Mouse (Mus musculus) A20 (cell line): ENCODE measurements around the gene Gm49396.
A peak's percentile ranks its signal among the peaks of the same experiment; 100 is the strongest.

ENCODE experiments used
- DNase-seq: peaks from one replicate; pipeline ENCODE4 v3.0.0-alpha.2; 2011; ENCODE audit warnings: low read depth, low spot score

Gene Gm49396

GRCm38 (mm10) chr7:30586455-30587020 lies 23.4 kb downstream of the Gm49396 start:
- no peak for DNase-seq

GRCm38 (mm10) chr7:30587842-30588667 lies 24.9 kb downstream of the Gm49396 start:
- peak; percentile 51 for DNase-seq

DNA sequence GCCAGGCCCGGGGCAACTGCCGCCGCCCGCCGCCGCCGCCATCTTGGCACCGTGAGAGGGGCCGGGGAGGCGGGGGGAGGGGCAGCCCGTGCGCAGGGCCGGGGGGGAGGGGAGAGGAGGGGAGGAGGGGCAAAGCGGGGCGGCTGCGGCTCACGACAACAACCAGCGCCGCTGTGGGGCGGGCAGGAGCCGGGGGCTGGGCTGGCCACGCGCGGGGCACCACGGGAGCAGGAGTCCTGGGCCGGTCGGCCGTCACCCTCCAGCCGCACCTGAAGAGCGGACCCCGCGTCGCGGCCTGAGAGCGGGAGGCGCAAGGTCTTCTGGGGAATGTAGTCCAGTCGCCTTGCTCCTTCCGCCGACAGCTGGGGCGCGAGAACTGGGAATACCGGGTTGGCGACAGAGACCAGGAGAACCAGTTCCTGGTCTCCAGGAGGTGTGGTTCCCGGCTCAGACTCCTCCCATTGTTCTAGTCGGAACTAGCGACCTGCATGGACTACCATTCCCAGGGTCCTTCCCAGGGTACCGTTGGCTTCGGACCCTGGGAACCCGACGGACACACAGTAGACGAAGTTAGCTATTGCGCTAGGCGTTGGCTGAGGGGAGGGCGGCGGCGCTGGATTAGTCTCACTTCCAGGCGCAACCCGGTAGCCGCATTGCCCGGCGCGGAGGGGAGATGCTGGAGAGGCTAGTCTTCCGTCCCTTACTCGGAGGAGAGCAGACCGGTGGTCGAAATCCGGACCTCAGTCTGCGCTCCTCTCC lies 25.7 kb downstream of the Gm49396 start, which contains the start of gene Kmt2b:
Kmt2b (minus strand) TSS at position 51 of the 759 bp plus-strand sequence.
- peak; percentile 97 for DNase-seq

DNA sequence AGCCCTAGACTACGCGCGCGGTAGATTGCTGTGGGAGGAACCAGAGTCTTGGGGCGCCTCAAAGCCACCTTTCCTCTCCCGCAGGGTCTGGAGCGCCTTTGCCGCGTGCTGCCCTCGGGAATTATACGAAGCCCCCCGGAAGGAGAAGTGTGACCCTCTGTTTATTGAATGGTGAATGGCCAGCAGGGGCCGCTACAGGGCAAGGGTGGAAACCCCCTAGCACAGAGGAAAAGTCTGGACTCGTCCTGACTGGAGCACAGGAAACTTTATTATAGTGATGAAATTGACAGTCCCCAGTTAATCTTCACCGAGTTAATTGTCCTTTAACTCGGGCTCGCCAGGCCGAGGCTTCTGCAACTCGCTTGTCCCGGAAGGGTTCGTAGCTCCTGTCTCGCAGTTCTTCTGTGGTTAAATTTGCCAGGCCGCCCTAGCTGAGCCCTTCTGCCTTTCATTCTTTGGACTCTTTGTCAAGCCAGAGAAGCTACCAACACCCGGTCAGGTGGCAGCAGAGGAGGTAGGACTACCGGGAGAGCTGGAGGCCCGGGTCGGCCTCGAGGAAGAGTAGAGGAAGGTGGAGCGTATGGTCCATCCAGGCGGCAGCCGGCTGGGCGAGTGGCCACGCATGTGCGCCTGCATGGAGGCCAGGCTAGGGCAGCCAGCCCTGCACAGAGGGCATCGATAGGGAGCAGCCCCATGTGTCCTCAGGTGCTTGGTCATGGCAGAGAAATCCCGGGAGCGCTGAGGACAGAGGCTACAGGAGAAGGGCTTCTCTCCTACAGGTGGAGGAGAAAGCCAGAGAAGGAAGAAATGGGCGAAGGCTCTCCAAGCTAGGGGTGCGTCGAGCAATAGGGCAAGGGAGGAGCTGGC lies 26.5 kb downstream of the Gm49396 start:
- DNase-seq: peak; percentile 88

- no peak for DNase-seq
Observed at GRCm38 (mm10) chr7:30590927-30591604, 27.9 kb downstream of the Gm49396 start.

DNA sequence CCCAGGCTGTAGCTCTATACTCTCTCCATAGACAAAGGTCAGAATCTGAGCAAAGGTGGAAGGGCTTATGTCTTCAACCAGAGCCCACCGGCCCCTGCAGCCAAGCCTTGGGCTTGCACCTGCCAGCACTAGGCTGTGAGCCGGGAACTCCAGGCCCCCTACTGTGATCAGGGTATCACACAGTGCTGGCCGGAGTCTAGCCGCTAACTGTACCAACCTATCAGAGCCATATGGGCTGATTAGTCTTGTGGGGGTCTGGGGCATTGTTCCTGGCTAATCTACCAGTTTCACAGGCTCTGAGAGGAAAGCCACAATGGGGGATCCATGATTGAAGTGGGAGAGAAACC lies 28.4 kb downstream of the Gm49396 start:
- DNase-seq: peak; percentile 33

DNA sequence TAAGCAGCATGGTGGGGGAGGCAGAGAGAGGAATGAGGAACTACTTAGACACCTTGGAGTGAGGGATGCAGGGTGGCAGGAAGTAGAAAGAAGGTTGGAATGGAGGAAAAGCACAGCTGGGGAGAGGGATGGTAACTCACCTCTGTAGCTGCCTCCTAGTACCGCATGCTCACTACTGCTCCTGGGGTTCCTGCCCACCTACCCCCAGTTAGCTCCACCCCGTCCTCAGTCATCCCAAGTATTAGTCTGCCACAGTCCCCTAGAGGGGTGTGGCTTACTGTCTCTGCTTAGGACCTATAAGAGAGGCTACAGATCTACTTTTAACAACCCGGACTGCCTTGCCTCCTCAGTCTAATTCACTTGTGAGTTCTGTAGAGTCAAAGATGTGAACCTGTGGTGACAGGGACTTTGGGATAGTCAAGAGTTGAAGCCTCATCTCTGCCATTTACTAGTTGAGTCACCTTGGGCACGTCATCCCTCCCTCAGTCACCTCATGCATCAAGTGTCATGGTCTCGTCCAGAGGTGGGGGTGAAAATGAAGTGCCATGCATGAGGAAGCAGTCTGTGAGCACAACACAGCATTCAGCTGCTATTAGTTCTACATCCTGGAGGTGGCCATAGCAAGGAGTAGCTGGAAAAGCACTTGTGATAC lies 29.8 kb downstream of the Gm49396 start:
- peak; percentile 93 for DNase-seq

GRCm38 (mm10) chr7:30593579-30594509 lies 30.7 kb downstream of the Gm49396 start:
- DNase-seq: peak; percentile 96

DNA sequence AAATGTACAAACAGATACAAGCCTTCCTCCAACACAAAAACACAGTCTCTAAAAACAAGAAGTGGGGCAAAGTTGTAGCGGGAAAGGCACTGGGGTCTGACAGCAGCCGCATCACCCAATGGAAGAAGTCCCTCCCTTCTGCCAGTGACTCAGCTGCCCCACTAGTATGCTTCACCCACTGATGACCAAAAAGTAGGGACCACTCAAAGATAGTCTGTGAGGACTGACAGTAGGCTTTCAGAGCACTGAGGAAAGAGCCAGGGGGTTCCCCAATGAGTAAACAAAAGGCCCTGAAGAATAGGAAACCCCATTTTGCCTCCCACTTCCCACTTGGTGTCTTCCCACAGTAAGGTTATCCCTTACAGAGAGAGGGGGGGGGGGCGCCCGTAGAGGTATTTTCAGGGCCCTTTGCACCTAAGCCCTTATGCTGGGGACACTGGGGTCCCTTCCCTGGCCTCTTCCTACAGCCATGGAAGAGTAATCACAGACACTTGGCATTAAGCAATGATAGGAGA lies 31.4 kb downstream of the Gm49396 start:
- no peak for DNase-seq

- no peak for DNase-seq
Observed at GRCm38 (mm10) chr7:30596093-30596492, 32.9 kb downstream of the Gm49396 start.

DNA sequence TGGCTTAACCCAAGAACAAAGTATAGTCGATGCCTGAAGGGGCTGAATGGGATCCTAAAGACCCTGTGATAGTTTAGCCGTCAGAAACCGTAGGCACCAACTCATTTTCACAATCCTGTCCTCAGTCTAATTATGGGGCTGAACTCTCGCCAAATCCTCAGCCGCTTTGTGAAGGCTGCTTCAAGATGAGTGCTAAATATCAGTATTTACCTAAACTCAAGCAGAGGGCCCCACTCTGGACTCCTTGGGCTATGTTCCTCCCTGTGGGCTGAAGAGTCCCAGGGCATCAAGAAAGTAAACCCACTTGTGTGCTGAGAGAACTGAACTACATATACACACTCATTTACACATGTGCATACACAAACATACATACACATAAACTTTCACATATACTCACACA lies 33.7 kb downstream of the Gm49396 start:
- no peak for DNase-seq

DNA sequence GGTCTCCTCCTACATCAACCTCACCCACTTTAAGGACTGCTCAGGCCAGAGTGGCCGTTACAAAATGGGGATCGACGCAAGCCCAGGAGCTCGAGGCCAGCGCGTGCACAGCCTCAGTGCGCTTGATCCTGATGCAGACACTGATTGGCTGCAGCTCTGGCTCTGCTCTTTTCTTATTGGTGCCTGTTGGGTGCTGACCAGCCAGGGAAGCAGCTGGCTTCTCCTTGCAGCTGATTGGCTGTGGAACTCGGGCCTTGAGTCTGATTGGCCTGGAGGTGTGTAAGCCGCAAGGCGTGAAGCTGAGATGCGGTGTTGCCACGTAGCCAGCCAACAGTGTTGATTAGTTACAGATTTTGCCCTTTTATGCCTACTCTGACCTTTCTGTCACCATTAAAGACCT lies 35.6 kb downstream of the Gm49396 start, which contains the start of gene Zbtb32:
Zbtb32 (minus strand) TSS at position 124 of the 400 bp plus-strand sequence.
- DNase-seq: no peak

DNA sequence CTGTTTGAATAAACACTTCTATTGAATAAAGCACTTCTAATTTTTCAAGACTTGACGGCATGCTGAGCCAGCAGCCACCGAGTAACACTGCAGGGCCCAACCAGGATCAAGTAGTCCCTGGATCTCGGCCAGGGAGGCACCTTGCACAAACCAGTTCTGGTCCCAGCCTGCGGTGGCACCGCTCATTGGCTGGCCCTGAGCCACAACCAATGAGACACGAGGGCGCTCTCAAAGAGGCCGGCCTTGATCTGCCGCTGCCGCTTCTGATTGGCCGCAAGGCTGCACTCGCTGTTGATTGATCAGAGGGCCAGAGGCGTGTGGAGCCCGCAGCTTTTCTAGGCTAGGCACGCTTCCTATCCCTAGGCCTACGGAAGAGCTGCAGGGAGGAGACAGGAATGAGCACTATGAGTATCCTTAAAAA lies 36.8 kb downstream of the Gm49396 start:
- DNase-seq: no peak

- DNase-seq: no peak
Observed at GRCm38 (mm10) chr7:30600651-30601050, 37.5 kb downstream of the Gm49396 start.

DNA sequence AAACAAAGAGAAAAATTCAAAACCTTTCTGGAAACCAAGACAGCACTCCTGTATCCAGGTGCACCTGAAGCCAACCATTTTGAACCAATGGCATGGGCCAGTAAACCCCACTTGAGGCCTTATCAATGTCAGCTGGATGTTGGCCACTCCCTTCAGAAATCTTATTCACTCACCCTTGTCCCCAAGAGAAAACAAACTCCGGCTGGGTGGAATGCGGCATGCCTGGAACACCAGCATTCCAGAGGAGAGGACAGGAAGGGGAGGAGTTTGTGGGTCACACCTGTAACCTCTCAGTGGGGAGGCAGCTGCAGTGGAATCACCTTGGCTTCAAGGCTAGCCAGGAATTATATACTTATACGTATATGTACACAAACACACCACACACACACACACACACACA lies 39.4 kb downstream of the Gm49396 start:
- DNase-seq: no peak

DNA sequence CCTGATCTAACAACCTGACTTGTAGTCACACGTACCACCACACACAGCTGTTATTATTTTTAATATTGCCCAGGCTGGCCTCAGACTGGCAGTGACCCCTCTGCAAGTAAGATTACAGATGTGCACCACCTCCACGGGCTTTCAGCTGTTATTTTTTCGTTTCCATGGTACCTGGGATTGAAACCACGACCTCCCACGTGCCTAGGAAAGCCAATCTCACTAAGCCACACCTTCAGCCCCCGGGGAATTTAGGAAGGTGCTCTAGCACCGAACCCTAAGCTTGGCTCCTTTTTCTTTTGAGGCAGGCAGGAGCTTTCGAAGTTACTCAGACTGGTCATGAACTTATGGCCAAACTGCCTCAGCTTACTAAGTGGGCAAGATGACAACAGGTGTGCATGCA lies 41.3 kb downstream of the Gm49396 start:
- no peak for DNase-seq

DNA sequence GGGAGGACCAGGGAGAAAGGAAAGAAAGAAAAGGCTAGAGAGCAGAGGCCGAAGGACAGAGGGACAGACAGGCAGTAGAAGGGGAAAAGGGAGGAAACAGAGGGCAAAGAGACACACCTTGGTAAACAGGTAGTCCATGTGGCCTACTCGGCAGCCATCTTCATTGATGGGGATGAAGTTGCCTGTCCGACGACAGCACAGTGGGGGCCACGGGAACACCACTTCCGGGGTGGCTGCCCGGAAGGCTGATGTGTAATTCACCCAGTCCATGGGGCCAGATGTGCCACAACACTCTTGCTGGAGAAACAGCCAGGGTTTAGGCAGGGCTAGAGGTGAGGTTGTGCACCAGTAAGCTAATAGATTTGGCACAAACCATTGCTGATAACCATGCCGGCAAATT lies 41.8 kb downstream of the Gm49396 start:
- DNase-seq: no peak

GRCm38 (mm10) chr7:30607706-30608309 lies 44.7 kb downstream of the Gm49396 start:
- DNase-seq: peak; percentile 90

DNA sequence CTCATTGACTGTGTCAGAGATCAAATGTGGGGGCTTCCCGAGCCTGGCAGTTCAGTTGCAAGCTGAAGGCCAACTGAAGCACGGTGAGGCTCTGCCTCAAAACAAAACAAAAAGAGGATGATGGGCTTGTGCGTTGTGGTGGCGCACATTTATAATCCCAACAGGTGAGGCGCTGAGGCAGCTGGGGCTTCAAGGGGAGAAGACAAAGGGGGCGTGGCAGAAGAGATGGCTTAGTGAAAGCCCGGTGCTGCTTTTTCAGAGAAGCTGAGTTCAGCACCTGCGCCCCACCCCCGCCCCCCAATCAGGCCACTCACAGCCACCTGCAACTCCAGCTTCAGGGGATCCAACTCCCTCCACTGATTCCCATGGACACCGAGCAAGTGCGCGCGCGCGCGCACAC lies 45.3 kb downstream of the Gm49396 start:
- DNase-seq: peak; percentile 88
